Mouse (Mus musculus) hindbrain, embryonic 15.5 days (tissue): ENCODE results near the gene Slamf8. TPM values are rescaled to one million over a fixed set of nuclear protein-coding genes. Genes with fewer than 3 reads are reported as not detected.
A peak's percentile ranks its signal among the peaks of the same experiment; 100 is the strongest.

Source experiments
- ATAC-seq: fragments of 200-750 bp; cut with Nextera tagmentation; 2 replicates; pipeline ENCODE4 v1.8.0; 2017; ENCODE audit warnings: low read depth, moderate number of reproducible peaks, moderate TSS enrichment; ENCODE audit not compliant: low FRiP score
- H3K27ac ChIP-seq: fragments of 300-500 bp; sonication (generic); replicated peaks from 2 replicates; pipeline ENCODE4 v1.5.1; 2015; ENCODE audit warnings: mild to moderate bottlenecking, inconsistent platforms
- H3K27me3 ChIP-seq: fragments of 300-500 bp; sonication (generic); 2 replicates; pipeline ENCODE4 v1.6.1; 2015; ENCODE audit warnings: control low read depth, inconsistent platforms
- H3K36me3 ChIP-seq: fragments of 300-500 bp; sonication (generic); 2 replicates; pipeline ENCODE4 v1.6.1; 2015; ENCODE audit warnings: control low read depth, inconsistent platforms
- H3K4me1 ChIP-seq: fragments of 300-500 bp; sonication (generic); replicated peaks from 2 replicates; pipeline ENCODE4 v1.6.1; 2015; ENCODE audit warnings: control low read depth, inconsistent platforms
- H3K4me2 ChIP-seq: fragments of 300-500 bp; sonication (generic); 2 replicates; pipeline ENCODE4 v1.6.1; 2015; ENCODE audit warnings: moderate library complexity, mild to moderate bottlenecking, inconsistent platforms
- H3K4me3 ChIP-seq: fragments of 300-500 bp; sonication (generic); 2 replicates; pipeline ENCODE4 v1.5.1; 2015; ENCODE audit warnings: mild to moderate bottlenecking, inconsistent platforms
- H3K9ac ChIP-seq: fragments of 300-500 bp; sonication (generic); 2 replicates; pipeline ENCODE4 v1.6.1; 2015; ENCODE audit warnings: inconsistent platforms
- H3K9me3 ChIP-seq: fragments of 300-500 bp; sonication (generic); 2 replicates; pipeline ENCODE4 v1.6.1; 2016; ENCODE audit warnings: control low read depth, inconsistent platforms
- WGBS: fragments of 180-500 bp; shearing (Covaris S2); methylation state at CpG from one replicate; pipeline ENCODE4 v1.1.7; 2015; 5-methylcytosine and 5-hydroxymethylcytosine counted together
- polyA plus RNA-seq: library from polyadenylated mRNA; unstranded; fragments of >200 nt; fragmentation: Nextera tagmentation; extraction: Ambion mirVana; gene quantifications from 2 replicates; pipeline ENCODE4 v1.2.1, GENCODE M21; 2015

Slamf8 gene
- polyA plus RNA-seq, 1 experiment from 2014 or later: not detected

- no peak for ATAC-seq
- H3K36me3 ChIP-seq: no peaks in the 10 kb centered on the region
- no peak overlapping the region for H3K4me2 ChIP-seq
- WGBS: 20% methylated on average over 7 of the region's 7 CpGs
- H3K27me3 ChIP-seq: no peaks in the 10 kb centered on the region
- no peak overlapping the region for H3K27ac ChIP-seq
- no peak overlapping the region for H3K4me3 ChIP-seq
- H3K4me1 ChIP-seq: peaks cover 17% of the 10 kb centered on the region
- H3K9me3 ChIP-seq: no peaks in the 10 kb centered on the region
- H3K9ac ChIP-seq: no peak overlapping the region
These were observed 28.9 kb upstream of the Slamf8 start for GRCm38 (mm10) chr1:172619235-172619634.

GRCm38 (mm10) chr1:172618141-172618540 is 27.8 kb upstream of the Slamf8 start:
- Histone ChIP-seq H3K9me3 (no peaks in the 10 kb centered on the region), H3K4me1 (peaks cover 17% of the 10 kb centered on the region), H3K4me3 (no peak overlapping the region), H3K27me3 (no peaks in the 10 kb centered on the region), H3K4me2 (no peak overlapping the region), H3K36me3 (no peaks in the 10 kb centered on the region), H3K27ac (no peak overlapping the region), H3K9ac (no peak overlapping the region)
- 71% methylated on average over 4 of the region's 4 CpGs for WGBS
- no peak for ATAC-seq

GRCm38 (mm10) chr1:172617365-172618076 is 27.2 kb upstream of the Slamf8 start:
- Histone ChIP-seq H3K4me1 (peaks cover 17% of the 10 kb centered on the region), H3K9me3 (no peaks in the 10 kb centered on the region), H3K4me3 (peak overlapping the region; percentile 44), H3K27ac (no peak overlapping the region), H3K4me2 (peak overlapping the region; percentile 81), H3K9ac (no peak overlapping the region), H3K36me3 (no peaks in the 10 kb centered on the region), H3K27me3 (no peaks in the 10 kb centered on the region)
- WGBS: 20% methylated on average over 14 of the region's 14 CpGs
- ATAC-seq: peak; percentile 27

- Histone ChIP-seq H3K36me3 (no peaks in the 10 kb centered on the region), H3K4me1 (peaks cover 17% of the 10 kb centered on the region), H3K4me2 (peak overlapping the region; percentile 81), H3K9me3 (no peaks in the 10 kb centered on the region), H3K9ac (peak overlapping the region; percentile 49), H3K27me3 (no peaks in the 10 kb centered on the region), H3K27ac (peak overlapping the region; percentile 53), H3K4me3 (peak overlapping the region; percentile 44)
- WGBS: 5% methylated on average over 22 of the region's 22 CpGs
- ATAC-seq: peak; percentile 86
These were observed 26.4 kb upstream of the Slamf8 start for GRCm38 (mm10) chr1:172616537-172617300.

- no peak overlapping the region for H3K4me2 ChIP-seq
- no peak for ATAC-seq
- H3K27ac ChIP-seq: no peak overlapping the region
These were observed 25.0 kb upstream of the Slamf8 start for GRCm38 (mm10) chr1:172615412-172615811.

GRCm38 (mm10) chr1:172614654-172615053 is 24.3 kb upstream of the Slamf8 start:
- H3K4me3 ChIP-seq: no peak overlapping the region
- H3K27ac ChIP-seq: no peak overlapping the region
- H3K9ac ChIP-seq: no peak overlapping the region
- no peaks in the 10 kb centered on the region for H3K9me3 ChIP-seq
- no peaks in the 10 kb centered on the region for H3K36me3 ChIP-seq
- no peak for ATAC-seq
- no peaks in the 10 kb centered on the region for H3K27me3 ChIP-seq
- H3K4me2 ChIP-seq: no peak overlapping the region
- WGBS: 83% methylated on average over 10 of the region's 10 CpGs
- peaks cover 17% of the 10 kb centered on the region for H3K4me1 ChIP-seq

More at GRCm38 (mm10) chr1:172615412-172615811, 25.0 kb upstream of the Slamf8 start:
- H3K4me3 ChIP-seq: no peak overlapping the region
- H3K36me3 ChIP-seq: no peaks in the 10 kb centered on the region
- H3K9ac ChIP-seq: no peak overlapping the region
- WGBS: 77% methylated on average over 4 of the region's 4 CpGs
- H3K27me3 ChIP-seq: no peaks in the 10 kb centered on the region
- peaks cover 17% of the 10 kb centered on the region for H3K4me1 ChIP-seq
- H3K9me3 ChIP-seq: no peaks in the 10 kb centered on the region

- no peak overlapping the region for H3K4me3 ChIP-seq
- H3K27ac ChIP-seq: no peak overlapping the region
- no peaks in the 10 kb centered on the region for H3K27me3 ChIP-seq
- no peaks in the 10 kb centered on the region for H3K36me3 ChIP-seq
- H3K4me1 ChIP-seq: peaks cover 17% of the 10 kb centered on the region
- H3K4me2 ChIP-seq: no peak overlapping the region
- no peak for ATAC-seq
- 61% methylated on average over 1 of the region's 1 CpGs for WGBS
- H3K9ac ChIP-seq: no peak overlapping the region
- H3K9me3 ChIP-seq: no peaks in the 10 kb centered on the region
These were observed 22.4 kb upstream of the Slamf8 start for GRCm38 (mm10) chr1:172612745-172613144.

- no peak overlapping the region for H3K4me2 ChIP-seq
- no peaks in the 10 kb centered on the region for H3K27me3 ChIP-seq
- H3K9ac ChIP-seq: no peak overlapping the region
- H3K36me3 ChIP-seq: no peaks in the 10 kb centered on the region
- WGBS: 82% methylated on average over 10 of the region's 10 CpGs
- H3K4me1 ChIP-seq: peaks cover 3% of the 10 kb centered on the region; the same call in 1 of the 2 replicates
- H3K9me3 ChIP-seq: no peaks in the 10 kb centered on the region
- no peak overlapping the region for H3K27ac ChIP-seq
- no peak for ATAC-seq
- H3K4me3 ChIP-seq: no peak overlapping the region
These were observed 20.9 kb upstream of the Slamf8 start for GRCm38 (mm10) chr1:172611304-172611703.

GRCm38 (mm10) chr1:172602326-172602725 is 12.0 kb upstream of the Slamf8 start, which contains the start of gene Fcrl6:
TSS of gene Fcrl6 (minus strand) at chr1:172602551.
- ATAC-seq: no peak
- no peaks in the 10 kb centered on the region for H3K27me3 ChIP-seq
- WGBS: 80% methylated on average over 1 of the region's 1 CpGs
- no peak within 1 kb of the TSS for H3K9ac ChIP-seq
- no peak within 1 kb of the TSS for H3K27ac ChIP-seq
- no peaks in the 10 kb centered on the region for H3K9me3 ChIP-seq
- H3K36me3 ChIP-seq: no peaks in the 10 kb centered on the region
- no peak within 1 kb of the TSS for H3K4me2 ChIP-seq
- H3K4me1 ChIP-seq: no peaks in the 10 kb centered on the region
- no peak within 1 kb of the TSS for H3K4me3 ChIP-seq

- Histone ChIP-seq H3K4me2 (no peak overlapping the region), H3K36me3 (no peaks in the 10 kb centered on the region), H3K9ac (no peak overlapping the region), H3K27ac (no peak overlapping the region), H3K27me3 (no peaks in the 10 kb centered on the region), H3K4me3 (no peak overlapping the region), H3K9me3 (no peaks in the 10 kb centered on the region), H3K4me1 (no peaks in the 10 kb centered on the region)
- ATAC-seq: no peak
These were observed 4.1 kb upstream of the Slamf8 start for GRCm38 (mm10) chr1:172594495-172594894.

GRCm38 (mm10) chr1:172593956-172594355 is 3.6 kb upstream of the Slamf8 start:
- no peak overlapping the region for H3K27ac ChIP-seq
- ATAC-seq: no peak
- H3K4me2 ChIP-seq: no peak overlapping the region
- H3K27me3 ChIP-seq: no peaks in the 10 kb centered on the region
- H3K9ac ChIP-seq: no peak overlapping the region
- no peaks in the 10 kb centered on the region for H3K36me3 ChIP-seq
- H3K4me3 ChIP-seq: no peak overlapping the region
- no peaks in the 10 kb centered on the region for H3K9me3 ChIP-seq
- 93% methylated on average over 2 of the region's 2 CpGs for WGBS
- no peaks in the 10 kb centered on the region for H3K4me1 ChIP-seq

GRCm38 (mm10) chr1:172593321-172593720 is 3.0 kb upstream of the Slamf8 start:
- WGBS: 76% methylated on average over 3 of the region's 3 CpGs
- H3K36me3 ChIP-seq: no peaks in the 10 kb centered on the region
- no peak overlapping the region for H3K4me2 ChIP-seq
- no peaks in the 10 kb centered on the region for H3K9me3 ChIP-seq
- no peak overlapping the region for H3K9ac ChIP-seq
- H3K27me3 ChIP-seq: no peaks in the 10 kb centered on the region
- H3K27ac ChIP-seq: no peak overlapping the region
- no peak for ATAC-seq
- H3K4me1 ChIP-seq: no peaks in the 10 kb centered on the region
- H3K4me3 ChIP-seq: no peak overlapping the region
